Mouse (Mus musculus): ENCODE results near the gene Hoxc5. TPM values are rescaled to one million over a fixed set of nuclear protein-coding genes. Genes with fewer than 3 reads are reported as not detected.
A peak's percentile ranks its signal among the peaks of the same experiment; 100 is the strongest.

Gene Hoxc5
- polyA plus RNA-seq, 1 experiment = 1.4 TPM

- no peak for DNase-seq (ENCODE audit: low spot score)
Observed at GRCm38 (mm10) chr15:102988078-102988477, 20.8 kb downstream of the Hoxc5 start.

- DNase-seq (ENCODE audit: low spot score) = peak; percentile 35
Observed at GRCm38 (mm10) chr15:102990461-102991397, 23.5 kb downstream of the Hoxc5 start, which contains the start of gene Hoxc8. TSS of gene Hoxc8 (plus strand) at chr15:102990607.

DNA sequence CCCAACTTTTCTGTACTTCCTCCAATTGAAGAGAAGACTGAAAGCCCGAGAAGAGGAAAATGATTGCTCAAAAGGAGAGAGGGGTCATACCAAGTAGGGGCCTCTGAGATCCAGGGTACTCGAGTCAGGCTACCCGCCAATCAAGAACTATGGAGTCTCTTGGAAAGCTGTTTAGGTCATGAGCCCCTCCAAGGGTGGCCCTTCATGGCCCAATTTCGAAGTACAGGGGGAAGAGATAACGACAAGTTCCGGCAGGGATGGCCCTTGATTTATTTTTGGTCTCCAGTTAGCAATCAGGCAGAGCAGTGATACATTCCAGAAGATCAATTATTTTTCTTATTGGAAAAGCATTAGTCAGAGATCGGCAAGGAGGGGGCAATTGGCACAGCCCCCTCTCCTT lies 24.5 kb downstream of the Hoxc5 start:
- no peak for DNase-seq (ENCODE audit: low spot score)

DNA sequence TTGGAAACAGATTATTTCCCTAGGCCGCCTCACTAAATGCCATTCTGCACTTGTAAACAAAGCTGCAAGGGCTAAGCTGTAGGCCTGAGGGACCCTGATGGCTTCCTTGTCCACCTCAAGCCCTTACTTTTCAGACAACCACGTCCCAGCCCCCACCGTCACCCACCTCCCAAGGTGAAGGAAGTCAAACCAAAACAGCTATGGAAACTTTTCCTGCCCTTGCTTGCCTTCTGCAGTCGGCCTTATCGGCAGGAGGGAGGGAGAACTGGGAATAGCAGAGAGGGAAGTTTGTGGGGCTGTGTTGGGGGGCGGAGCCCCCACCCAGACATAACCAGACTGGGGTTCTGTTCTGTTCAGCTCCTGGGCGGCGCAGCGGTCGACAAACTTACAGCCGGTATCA lies 25.0 kb downstream of the Hoxc5 start:
- DNase-seq (ENCODE audit: low spot score) = no peak

GRCm38 (mm10) chr15:102992863-102993262 lies 25.6 kb downstream of the Hoxc5 start:
- no peak for DNase-seq (ENCODE audit: low spot score)

DNA sequence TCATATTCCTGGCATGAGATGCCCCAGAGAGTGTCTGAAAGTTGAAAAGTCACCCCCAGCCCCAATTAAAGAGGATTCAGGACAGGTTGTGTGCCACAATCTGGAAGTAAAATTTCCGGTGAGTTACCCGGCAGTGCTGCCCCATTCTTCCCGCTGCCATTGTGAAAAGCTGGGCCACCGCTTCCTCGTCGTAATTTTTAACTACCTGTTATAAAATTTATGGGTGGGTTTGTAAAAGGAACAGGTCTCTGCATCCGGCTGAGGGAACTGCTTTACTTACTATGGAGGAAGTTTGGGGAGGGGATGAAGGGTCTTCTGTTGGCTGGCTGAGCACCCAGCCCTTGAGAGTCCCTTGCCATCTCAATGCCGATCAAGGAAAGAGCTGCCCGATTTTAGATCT lies 29.3 kb downstream of the Hoxc5 start:
- no peak for DNase-seq (ENCODE audit: low spot score)

- no peak for DNase-seq (ENCODE audit: low spot score)
Observed at GRCm38 (mm10) chr15:102997431-102997830, 30.2 kb downstream of the Hoxc5 start.

GRCm38 (mm10) chr15:102997939-102998355 lies 30.7 kb downstream of the Hoxc5 start, which contains the start of gene Hoxc6:
TSS of gene Hoxc6 (plus strand) at chr15:102998257.
- no peak for DNase-seq (ENCODE audit: low spot score)

DNA sequence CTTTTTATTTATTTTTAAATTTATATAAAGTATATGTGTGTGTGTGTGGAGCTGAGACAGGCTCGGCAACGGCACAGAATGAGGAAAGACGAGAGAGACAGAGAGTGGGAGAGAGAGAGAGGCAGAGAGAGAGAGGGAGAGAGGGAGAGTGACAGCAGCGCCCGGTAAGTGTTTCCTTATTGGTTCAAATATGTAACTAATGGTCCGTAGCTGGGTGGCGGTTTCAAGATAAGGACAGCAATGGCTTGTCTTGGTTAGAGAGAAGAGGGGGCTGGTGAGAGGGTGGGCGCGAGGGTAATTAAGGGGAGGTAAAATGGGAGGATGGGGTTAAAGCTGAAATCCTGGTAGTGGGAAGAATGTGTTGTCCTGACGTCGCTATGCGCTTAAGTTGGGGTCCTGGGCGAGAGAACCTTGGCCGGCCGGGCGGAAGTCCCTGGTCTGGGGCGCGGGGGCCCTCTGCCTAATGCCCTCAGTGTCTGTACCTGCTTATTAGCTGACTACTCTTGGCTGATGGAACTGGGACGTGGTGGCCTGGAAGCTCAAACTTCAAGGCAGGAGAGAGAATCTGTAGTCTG lies 31.5 kb downstream of the Hoxc5 start:
- DNase-seq (ENCODE audit: low spot score) = no peak

- DNase-seq (ENCODE audit: low spot score) = peak; percentile 70
Observed at GRCm38 (mm10) chr15:102999183-102999831, 32.1 kb downstream of the Hoxc5 start.

DNA sequence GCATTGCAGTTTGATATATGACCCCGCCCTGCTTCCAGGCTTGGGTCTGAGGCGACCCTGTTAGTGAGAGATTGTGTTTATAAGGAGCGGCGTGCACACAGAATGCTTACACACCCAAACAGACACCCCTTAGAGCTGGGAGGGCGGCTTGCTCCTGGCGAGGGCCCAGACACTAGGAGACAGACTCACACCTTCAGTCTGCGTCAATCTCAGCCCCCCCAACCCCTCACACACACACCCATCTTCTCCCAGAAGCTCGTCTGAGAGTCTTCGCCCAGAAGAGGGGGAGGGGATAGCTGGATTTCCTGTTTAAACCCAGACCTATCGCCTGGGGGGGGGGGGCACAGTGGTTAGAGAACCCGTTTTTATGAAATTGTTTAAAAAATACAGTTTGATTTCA lies 32.7 kb downstream of the Hoxc5 start:
- no peak for DNase-seq (ENCODE audit: low spot score)

DNA sequence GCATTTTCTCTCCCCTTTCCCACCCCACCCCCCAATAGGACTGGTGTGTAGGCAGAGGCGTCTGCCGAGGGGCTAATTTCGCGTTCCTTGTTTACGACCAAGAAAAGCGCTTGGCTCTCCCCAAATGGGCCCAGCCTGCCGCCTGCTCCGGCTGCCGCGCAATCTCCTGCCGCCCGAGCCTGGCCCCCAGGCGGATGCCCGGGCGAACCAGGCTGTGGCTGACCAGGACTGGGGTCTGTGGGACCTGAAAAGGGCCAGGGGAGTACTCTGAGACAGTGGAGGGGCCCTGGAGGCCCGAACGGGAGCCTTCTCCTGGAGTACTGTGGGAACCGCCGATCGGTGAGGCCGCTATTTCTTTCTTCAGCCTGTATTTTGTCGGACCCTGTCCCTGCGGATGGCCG lies 33.3 kb downstream of the Hoxc5 start:
- no peak for DNase-seq (ENCODE audit: low spot score)

- no peak for DNase-seq (ENCODE audit: low spot score)
Observed at GRCm38 (mm10) chr15:103001370-103001769, 34.1 kb downstream of the Hoxc5 start.

GRCm38 (mm10) chr15:103002156-103002555 lies 34.9 kb downstream of the Hoxc5 start:
- no peak for DNase-seq (ENCODE audit: low spot score)

- no peak for DNase-seq (ENCODE audit: low spot score)
Observed at GRCm38 (mm10) chr15:103002821-103003448, 35.7 kb downstream of the Hoxc5 start.

GRCm38 (mm10) chr15:103005308-103005707 lies 38.1 kb downstream of the Hoxc5 start:
- DNase-seq (ENCODE audit: low spot score) = no peak

DNA sequence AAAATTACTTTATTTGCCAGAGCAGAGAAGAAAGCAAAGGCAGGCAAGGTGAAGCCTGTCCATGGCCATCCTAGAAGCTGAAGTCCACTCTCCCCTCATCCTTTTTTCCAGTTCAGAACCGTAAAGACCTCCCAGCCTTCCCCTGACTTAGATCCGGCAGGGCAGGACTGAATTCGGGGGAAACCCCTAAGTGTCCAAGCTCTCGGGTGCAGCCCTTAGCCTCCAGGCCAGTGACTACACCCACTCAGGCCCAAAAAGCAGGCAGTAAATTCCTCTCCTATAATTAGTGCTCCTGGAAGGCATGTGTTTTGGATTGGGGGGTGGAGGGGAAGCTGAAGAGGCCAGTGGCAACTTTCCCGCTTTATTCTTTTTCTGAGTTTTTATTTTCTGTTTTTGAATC lies 38.6 kb downstream of the Hoxc5 start:
- no peak for DNase-seq (ENCODE audit: low spot score)

GRCm38 (mm10) chr15:103006326-103006725 lies 39.1 kb downstream of the Hoxc5 start:
- DNase-seq (ENCODE audit: low spot score) = no peak

GRCm38 (mm10) chr15:103009265-103010111 lies 42.2 kb downstream of the Hoxc5 start:
- DNase-seq (ENCODE audit: low spot score) = no peak

- DNase-seq (ENCODE audit: low spot score) = no peak
Observed at GRCm38 (mm10) chr15:103010112-103010846, 43.0 kb downstream of the Hoxc5 start.
